Mouse (Mus musculus): ENCODE results near the gene Olfr615.
"Not testable (repeated sequence)": the region's sequence is repeated elsewhere in the genome, so short reads cannot be mapped to it uniquely, and the experiment has no call there.

Olfr615 gene

DNA sequence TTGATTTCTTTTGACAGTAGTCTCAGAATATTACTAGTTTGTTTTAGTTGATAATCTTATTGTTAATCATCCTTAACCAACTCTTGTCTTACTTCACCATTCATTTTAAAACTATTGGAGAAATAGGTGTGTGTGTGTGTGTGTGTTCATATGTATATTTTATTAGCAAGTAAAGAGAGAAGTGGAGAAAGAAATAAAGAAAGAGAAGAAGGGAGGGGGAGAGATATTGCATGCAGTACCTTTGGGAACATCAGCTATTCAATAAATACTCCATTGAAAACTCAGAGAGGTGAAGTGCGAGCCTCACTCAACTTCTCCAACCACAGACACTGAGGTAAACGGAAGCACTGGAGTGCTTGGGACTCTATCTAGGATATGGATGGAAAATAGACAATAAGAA, at the start of gene Olfr615:
Gene Olfr615 (plus strand): TSS at position 301 of the 400 bp plus-strand sequence.
- no peak for DNase-seq (ENCODE audit: low read depth, low spot score)

DNA sequence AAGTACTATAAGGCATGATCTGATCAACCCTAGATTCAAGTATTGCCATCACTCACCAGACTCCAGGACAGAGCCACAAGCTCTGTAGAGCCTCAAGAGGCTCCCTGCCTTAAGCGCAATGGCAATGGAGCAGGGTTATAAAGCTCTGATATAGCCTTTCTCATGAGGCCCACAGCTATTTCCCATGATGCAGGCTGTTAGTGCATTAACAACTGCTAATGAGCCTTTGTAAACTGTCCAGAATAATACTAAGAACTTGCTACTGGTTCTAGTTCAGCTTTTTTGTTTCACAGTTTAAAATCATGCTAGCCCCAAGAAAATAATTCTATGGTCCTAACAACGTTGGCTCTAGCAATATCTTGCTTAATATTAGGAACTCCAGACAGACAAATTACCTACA, 43.9 kb upstream of the Olfr615 start, which contains the start of gene Olfr610:
Gene Olfr610 (minus strand): TSS at position 101 of the 400 bp plus-strand sequence.
- no peak for DNase-seq (ENCODE audit: low read depth, low spot score)

DNA sequence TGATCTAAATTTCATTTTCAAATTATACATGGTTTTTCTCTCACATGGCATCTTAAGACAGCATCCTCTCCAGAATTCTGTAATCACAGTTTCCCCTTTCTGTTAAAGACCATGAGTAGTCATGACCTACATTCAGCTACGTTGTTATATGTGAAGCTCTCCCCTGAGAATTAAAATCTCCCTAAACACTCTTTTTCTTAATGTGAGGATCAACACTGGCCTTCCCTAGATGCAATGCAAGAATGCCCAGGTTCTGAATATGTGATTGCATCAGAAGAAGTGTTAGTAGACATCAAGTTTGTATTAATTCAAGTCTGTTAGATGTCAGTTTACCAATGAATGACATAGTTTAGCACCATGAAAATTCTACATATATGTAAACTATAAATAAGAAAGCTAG, 35.1 kb upstream of the Olfr615 start, which contains the start of gene Olfr611:
Gene Olfr611 (minus strand): TSS at position 101 of the 400 bp plus-strand sequence.
- DNase-seq (ENCODE audit: low read depth, low spot score), result not testable (repeated sequence)

DNA sequence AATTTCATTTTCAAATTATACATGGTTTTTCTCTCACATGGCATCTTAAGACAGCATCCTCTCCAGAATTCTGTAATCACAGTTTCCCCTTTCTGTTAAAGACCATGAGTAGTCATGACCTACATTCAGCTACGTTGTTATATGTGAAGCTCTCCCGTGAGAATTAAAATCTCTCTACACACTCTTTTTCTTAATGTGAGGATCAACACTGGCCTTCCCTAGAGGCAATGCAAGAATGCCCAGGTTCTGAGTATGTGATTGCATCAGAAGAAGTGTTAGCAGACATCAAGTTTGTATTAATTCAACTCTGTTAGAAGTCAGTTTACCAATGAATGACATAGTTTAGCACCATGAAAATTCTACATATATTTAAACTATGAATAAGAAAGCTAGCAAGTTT, 13.3 kb upstream of the Olfr615 start, which contains the start of gene Olfr612:
Gene Olfr612 (minus strand): TSS at position 101 of the 400 bp plus-strand sequence.
- not testable (repeated sequence) for DNase-seq (ENCODE audit: low read depth, low spot score)

DNA sequence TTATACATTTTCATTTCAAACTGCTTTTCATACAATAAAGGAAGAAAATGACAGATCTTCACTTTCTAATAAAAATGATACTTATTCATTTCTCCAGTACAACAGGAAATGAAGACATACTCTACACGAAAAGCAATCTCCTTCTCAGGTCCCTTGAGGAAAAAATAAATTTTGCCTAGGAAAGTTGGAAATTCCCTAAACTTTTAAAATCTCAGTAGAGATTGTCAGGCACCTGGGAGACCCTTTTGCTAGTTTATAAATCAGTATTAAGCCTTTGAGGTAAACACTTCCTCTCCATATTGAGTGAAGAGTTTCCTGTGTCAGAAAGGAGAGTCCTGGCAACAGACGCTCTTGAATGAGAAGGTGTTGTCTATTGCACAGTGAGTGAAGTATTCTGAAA, 8.1 kb upstream of the Olfr615 start, which contains the start of gene Olfr613:
Gene Olfr613 (plus strand): TSS at position 301 of the 400 bp plus-strand sequence.
- no peak for DNase-seq (ENCODE audit: low read depth, low spot score)

DNA sequence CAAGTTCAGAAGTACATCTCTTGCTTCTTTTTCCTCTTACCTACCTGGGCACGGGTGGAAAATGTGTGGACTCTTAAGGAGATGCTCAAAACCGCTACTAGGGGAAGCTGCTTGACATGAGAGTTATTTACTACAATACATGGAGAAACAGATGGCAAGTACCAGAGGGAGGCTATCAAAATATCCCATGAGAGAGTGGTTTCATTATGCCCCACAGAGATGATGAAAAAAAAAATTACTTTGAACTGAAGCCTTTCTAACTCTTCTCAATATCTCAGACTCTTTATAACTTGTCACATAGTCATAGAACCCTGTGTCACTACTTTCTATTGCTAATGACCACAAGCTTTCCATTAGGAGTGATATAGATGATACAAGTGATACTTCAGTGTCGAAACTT, 13.2 kb downstream of the Olfr615 start, which contains the start of gene Olfr616:
Gene Olfr616 (minus strand): TSS at position 101 of the 400 bp plus-strand sequence.
- DNase-seq (ENCODE audit: low read depth, low spot score), result no peak

DNA sequence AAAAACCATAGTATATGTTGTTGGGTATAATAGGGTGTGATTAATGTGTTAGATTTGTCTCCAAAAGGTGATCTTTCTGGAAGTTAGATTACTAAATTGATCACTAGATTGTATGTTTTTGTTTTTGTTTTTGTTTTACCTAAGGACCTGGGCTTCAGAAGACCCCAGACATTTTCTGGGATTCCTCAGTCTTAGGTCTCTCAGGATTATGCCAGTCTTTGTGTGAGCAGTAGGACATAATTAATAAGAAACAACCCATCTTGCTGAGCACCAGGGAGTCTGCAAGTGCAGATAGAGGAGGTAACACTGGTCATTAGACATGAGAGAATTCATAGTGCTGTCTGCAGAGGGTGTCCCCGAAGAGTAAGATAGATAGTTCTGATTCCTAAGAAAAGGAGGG, 16.9 kb downstream of the Olfr615 start, which contains the start of gene Olfr617:
Gene Olfr617 (plus strand): TSS at position 301 of the 400 bp plus-strand sequence.
- no peak for DNase-seq (ENCODE audit: low read depth, low spot score)

DNA sequence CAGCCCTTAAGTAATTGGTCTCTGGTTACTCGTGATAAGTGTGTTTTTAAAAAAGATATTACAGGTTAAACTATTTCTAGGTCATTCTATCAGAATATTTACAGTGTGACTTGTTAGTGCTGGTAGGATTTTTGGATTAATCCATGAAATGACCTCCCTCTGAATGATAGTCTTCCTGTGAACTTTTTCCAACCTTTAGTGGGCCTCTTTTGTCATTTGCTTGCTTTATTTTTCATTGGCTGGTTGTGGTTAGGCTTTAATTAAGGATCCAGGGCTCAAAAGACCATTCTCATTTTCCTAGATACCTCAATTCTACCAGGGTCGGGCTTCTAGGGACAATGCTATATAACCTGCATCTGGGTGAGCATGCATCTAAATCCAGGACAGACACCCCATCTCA, 33.9 kb downstream of the Olfr615 start, which contains the start of gene Olfr618:
Gene Olfr618 (plus strand): TSS at position 301 of the 400 bp plus-strand sequence.
- no peak for DNase-seq (ENCODE audit: low read depth, low spot score)

DNA sequence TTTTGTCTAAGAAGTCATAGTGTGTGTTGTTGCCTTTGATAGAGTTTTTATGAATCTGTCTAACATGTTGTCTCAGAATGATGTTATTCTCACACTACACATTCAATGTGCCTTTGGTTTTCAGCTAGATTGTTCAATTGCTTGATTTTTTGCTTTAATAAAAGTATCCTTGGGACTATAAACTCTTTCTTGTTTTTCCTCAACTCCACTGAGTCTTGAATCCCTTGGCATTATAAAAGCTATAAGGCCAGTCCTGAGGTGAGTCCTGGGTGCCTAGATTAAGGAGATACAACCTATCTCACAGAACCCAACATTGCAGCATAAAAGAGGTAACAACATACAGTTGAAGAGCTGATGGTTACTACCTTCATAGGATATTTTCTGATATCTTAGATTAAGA, 44.4 kb downstream of the Olfr615 start, which contains the start of gene Olfr619:
Gene Olfr619 (plus strand): TSS at position 301 of the 400 bp plus-strand sequence.
- DNase-seq (ENCODE audit: low read depth, low spot score), result no peak

DNA sequence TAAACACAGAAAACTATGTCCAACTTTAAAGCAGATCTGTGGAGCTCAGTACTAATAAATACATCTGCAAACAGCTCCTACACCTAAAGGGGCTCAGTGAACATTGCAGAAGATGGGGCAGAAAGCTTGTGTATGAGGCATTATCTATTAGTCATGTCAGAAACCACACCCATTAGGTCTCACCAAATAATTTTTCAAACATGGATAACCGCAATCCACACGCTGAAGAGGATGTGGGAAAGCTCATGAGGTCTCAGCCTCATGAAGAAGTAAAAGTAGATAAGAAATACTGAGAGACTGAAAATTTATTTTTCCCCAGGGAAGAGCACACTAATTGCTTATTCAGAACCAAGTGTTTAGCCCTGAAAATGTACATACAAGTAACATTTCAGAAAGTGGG, 51.5 kb downstream of the Olfr615 start:
- DNase-seq (ENCODE audit: low read depth, low spot score), result no peak

DNA sequence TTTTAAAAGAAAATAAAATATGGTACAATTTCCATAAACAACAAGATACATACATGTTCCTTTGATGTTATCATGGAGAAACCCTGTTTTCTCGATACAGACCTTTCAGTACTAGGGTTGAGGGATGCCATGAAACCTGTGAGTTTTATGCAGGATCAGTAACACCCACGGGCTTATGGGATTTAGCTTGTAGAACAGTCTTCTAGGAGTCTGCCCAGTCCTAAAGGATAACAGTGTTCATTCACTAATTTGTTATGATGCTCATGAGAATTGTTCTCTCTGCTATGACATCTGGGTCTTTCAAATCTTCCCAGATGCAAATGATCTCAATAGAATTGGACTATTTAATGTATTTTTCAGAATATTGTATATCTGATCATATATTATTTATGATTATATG, 56.6 kb downstream of the Olfr615 start, which contains the start of gene Olfr620:
Gene Olfr620 (minus strand): TSS at position 101 of the 400 bp plus-strand sequence.
- DNase-seq (ENCODE audit: low read depth, low spot score), result no peak
